Mouse (Mus musculus) hindbrain, embryonic 16.5 days (tissue): ENCODE measurements at regions not wholly inside any gene's neighbourhood (a gene's known extent, or its start where the extent isn't known, plus 50 kb on each side); places are given as distances from the start of the nearest gene placed in this dataset.
A peak's percentile ranks its signal among the peaks of the same experiment; 100 is the strongest.

Source experiments
- ATAC-seq: fragments of 200-750 bp; cut with Nextera tagmentation; 2 replicates; pipeline ENCODE4 v1.8.0; 2017; ENCODE audit warnings: moderate TSS enrichment, moderate library complexity
- H3K27ac ChIP-seq: fragments of 300-500 bp; sonication (generic); 2 replicates; pipeline ENCODE4 v1.5.1; 2014; ENCODE audit warnings: low read depth, mild to moderate bottlenecking, control low read depth, low read length, moderate library complexity
- H3K27me3 ChIP-seq: fragments of 300-500 bp; sonication (generic); replicated peaks from 2 replicates; pipeline ENCODE4 v1.6.1; 2014; ENCODE audit warnings: low read length; ENCODE audit not compliant: control insufficient read depth, insufficient read depth
- H3K36me3 ChIP-seq: fragments of 300-500 bp; sonication (generic); 2 replicates; pipeline ENCODE4 v1.6.1; 2014; ENCODE audit warnings: mild to moderate bottlenecking, low read length, moderate library complexity, mixed read lengths; ENCODE audit not compliant: control insufficient read depth, insufficient read depth
- H3K4me1 ChIP-seq: fragments of 300-500 bp; sonication (generic); 2 replicates; pipeline ENCODE4 v1.6.1; 2014; ENCODE audit warnings: low read depth, low read length; ENCODE audit not compliant: control insufficient read depth, insufficient read depth
- H3K4me2 ChIP-seq: fragments of 300-500 bp; sonication (generic); 2 replicates; pipeline ENCODE4 v1.6.1; 2014; ENCODE audit warnings: mild to moderate bottlenecking, low read length, control low read depth, moderate library complexity
- H3K4me3 ChIP-seq: fragments of 300-500 bp; sonication (generic); 2 replicates; pipeline ENCODE4 v1.5.1; 2014; ENCODE audit warnings: mild to moderate bottlenecking, low read length, control low read depth, moderate library complexity
- H3K9ac ChIP-seq: fragments of 300-500 bp; sonication (generic); 2 replicates; pipeline ENCODE4 v1.6.1; 2014; ENCODE audit warnings: low read depth, mild to moderate bottlenecking, control low read depth, low read length, moderate library complexity
- H3K9me3 ChIP-seq: fragments of 300-500 bp; sonication (generic); 2 replicates; pipeline ENCODE4 v1.6.1; 2014; ENCODE audit warnings: mild to moderate bottlenecking, low read length, moderate library complexity; ENCODE audit not compliant: control insufficient read depth
- WGBS: fragments of 180-500 bp; shearing (Covaris S2); extraction: QIAGEN DNeasy Blood & Tissue Kit; methylation state at CpG from one replicate; pipeline ENCODE4 v1.1.7; 2014; 5-methylcytosine and 5-hydroxymethylcytosine counted together

DNA sequence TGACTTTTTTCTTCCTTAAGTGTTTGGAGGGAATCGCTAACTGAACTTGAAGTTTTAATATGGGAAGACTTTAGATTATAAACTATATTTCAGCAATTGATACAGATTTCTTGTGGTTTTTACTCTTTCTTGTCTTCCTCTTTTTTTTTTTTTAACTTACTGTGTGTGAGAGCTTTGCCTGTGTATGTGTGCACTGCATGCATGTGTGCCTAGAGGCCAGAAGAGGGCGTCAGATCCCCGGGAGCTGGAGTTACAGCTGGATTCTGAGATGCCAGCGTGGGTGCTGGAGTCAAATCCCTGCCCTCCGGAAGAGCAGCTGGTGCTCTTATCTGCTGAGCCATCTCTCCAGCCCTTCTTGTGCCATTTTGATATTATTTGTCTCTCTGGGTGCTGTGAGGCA is 129.6 kb downstream of the Trim33 start:
- no peaks in the 10 kb centered on the region for H3K36me3 ChIP-seq
- no peak overlapping the region for H3K27ac ChIP-seq
- no peaks in the 10 kb centered on the region for H3K9me3 ChIP-seq
- ATAC-seq: no peak
- H3K4me2 ChIP-seq: no peak overlapping the region
- H3K4me3 ChIP-seq: no peak overlapping the region
- WGBS: 90% methylated on average over 5 of the region's 5 CpGs
- H3K27me3 ChIP-seq: no peaks in the 10 kb centered on the region
- H3K9ac ChIP-seq: no peak overlapping the region
- no peaks in the 10 kb centered on the region for H3K4me1 ChIP-seq

DNA sequence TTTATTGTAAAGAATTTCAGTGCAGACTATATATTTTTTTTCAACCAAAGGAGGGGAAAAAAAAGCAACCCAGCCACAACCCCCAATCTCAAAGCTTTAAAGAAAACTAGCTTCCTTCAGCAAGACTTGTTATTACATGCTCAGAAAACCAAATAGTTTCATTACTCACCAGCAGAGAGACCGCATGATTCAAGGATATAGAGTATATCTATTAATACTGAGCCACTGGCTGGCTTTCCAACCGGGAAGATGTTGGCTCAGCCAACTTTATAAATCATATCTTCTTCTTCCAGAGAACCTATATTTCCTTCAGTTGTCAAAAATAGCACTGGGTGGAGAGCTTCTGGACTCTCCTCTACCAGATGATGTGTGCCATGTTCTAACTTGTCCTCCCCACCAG is 133.2 kb downstream of the Trim33 start:
- H3K4me2 ChIP-seq: no peak overlapping the region
- 77% methylated on average over 2 of the region's 2 CpGs for WGBS
- no peaks in the 10 kb centered on the region; the same call in 1 of the 2 replicates for H3K4me1 ChIP-seq

DNA sequence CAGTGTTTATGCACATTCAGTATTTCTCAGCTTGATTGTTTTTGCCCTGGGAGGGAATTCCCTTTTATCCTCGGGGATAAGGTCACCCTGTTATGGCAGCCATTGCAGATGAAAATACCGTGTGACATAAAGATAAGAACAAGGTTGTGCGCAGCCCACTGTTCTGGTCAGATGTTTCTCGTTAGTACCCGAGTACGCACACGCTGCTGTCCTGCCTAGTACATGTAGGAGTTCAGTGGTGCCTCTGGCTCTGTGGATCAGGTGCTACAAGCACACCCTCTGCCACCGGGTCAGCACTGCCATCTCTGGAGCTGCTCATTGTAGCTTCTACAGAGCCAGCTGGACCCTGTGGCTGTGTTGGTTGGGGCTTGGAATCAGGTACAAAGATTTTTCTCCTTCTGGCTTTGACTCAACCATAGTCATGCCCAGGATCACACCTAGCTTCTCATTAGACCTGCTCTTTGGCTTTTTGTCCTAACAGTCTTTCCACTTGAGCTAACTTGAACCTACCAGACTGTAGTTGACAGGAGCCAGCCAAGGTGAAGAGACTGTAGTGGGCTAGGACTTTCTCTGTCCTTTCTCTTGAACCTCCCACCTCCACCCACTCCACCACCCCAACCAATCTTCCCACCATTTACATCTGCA is 136.1 kb downstream of the Trim33 start:
- Histone ChIP-seq H3K9me3 (no peaks in the 10 kb centered on the region), H3K9ac (no peak overlapping the region), H3K4me3 (no peak overlapping the region), H3K27me3 (no peaks in the 10 kb centered on the region), H3K36me3 (no peaks in the 10 kb centered on the region), H3K4me1 (peaks cover 6% of the 10 kb centered on the region), H3K27ac (no peak overlapping the region), H3K4me2 (no peak overlapping the region)
- WGBS: 89% methylated on average over 8 of the region's 8 CpGs
- ATAC-seq: no peak

More for the DNA sequence above, 133.2 kb downstream of the Trim33 start:
- H3K9me3 ChIP-seq: no peaks in the 10 kb centered on the region
- H3K27me3 ChIP-seq: no peaks in the 10 kb centered on the region
- no peak overlapping the region for H3K9ac ChIP-seq
- no peak overlapping the region for H3K27ac ChIP-seq
- H3K36me3 ChIP-seq: no peaks in the 10 kb centered on the region
- ATAC-seq: no peak
- no peak overlapping the region for H3K4me3 ChIP-seq

DNA sequence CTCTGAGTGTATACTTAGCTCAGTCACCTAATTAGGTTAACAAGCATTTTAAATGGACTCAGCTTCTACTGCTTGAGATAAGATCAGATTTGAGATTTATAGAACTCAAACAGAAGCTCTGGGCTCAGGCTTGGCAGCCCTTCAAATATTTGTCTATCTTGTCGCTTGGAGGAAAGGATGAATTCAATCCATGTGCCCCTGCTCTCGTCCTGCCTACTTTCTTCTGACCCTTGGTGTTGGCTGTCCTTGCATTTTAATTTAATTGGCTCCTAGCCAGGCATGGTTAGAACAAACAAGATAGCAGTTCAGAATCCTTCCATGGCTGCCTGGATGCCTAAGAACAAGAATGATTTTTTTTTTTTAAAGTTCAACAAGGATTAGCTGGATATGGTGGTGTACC is 137.2 kb downstream of the Trim33 start:
- no peak overlapping the region for H3K27ac ChIP-seq
- H3K4me3 ChIP-seq: no peak overlapping the region
- no peaks in the 10 kb centered on the region for H3K27me3 ChIP-seq
- 38% methylated on average over 2 of the region's 2 CpGs for WGBS
- no peaks in the 10 kb centered on the region for H3K9me3 ChIP-seq
- ATAC-seq: no peak
- peaks cover 17% of the 10 kb centered on the region for H3K4me1 ChIP-seq
- H3K36me3 ChIP-seq: no peaks in the 10 kb centered on the region
- no peak overlapping the region for H3K9ac ChIP-seq
- no peak overlapping the region for H3K4me2 ChIP-seq

DNA sequence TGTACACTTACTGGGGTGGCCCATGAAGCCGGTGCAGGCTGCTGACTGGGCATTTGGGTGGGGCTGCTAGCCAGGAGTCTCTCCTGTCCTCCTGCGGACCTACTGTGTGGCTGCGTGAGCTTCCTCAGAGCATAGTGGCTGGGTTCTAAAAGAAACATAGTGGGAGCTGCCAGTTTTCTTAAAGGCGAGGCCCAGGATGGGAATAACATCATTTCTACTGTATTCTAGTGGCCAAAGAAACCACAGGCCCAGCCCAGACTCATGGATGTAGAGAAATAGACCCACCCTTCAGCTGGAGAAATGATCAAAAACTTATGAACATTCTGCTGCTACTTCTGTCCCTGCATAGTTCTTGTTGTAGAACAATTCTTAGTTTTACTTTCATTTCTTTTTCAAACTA is 138.7 kb downstream of the Trim33 start:
- H3K9ac ChIP-seq: no peak overlapping the region
- WGBS: 91% methylated on average over 4 of the region's 4 CpGs
- H3K27me3 ChIP-seq: no peaks in the 10 kb centered on the region
- no peak overlapping the region for H3K4me2 ChIP-seq
- no peak overlapping the region for H3K4me3 ChIP-seq
- no peaks in the 10 kb centered on the region for H3K9me3 ChIP-seq
- peaks cover 21% of the 10 kb centered on the region for H3K4me1 ChIP-seq
- no peaks in the 10 kb centered on the region for H3K36me3 ChIP-seq
- H3K27ac ChIP-seq: no peak overlapping the region
- no peak for ATAC-seq

DNA sequence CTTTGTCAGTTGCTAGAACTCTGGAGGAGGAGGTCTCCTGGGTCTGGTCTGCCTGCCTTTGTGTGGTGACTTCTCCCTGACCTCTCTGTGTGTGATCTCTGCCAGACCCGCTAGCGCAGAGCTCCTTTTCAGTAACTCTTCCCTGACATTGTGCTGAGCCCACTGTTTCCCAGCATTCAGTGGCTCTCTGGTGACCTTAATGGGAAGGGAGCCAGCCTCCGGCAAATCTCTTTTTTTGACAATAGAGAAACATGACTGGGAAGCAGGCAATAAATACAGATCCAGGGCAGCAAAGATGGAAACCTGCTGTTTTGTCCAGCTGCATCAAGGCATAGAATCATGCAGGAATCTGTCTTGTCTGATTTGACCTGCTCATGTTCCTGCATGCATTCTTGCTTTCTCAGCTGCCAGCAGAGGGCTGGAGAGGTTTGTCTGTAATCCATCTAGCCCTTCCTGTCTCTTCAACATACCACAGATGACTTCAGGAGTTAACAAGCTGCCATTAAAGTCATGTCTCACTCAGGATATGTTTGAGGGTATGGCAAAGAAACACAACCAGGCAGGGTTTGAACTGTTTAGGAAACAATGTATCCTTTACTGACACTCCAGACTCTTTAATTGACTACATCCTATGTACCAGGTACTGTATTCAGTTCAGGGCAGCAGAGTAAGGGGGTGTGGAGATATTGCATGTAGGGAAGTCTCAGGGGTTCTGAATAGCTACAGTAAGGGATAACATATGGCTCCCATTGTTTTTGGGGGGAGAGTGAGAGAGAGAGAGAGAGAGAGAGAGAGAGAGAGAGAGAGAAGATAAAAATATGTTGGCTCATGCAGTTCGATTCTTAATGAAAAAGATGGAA is 140.9 kb downstream of the Trim33 start:
- Histone ChIP-seq H3K27me3 (no peaks in the 10 kb centered on the region), H3K4me2 (no peak overlapping the region), H3K36me3 (no peaks in the 10 kb centered on the region), H3K4me3 (no peak overlapping the region), H3K27ac (no peak overlapping the region), H3K9ac (no peak overlapping the region), H3K9me3 (no peaks in the 10 kb centered on the region), H3K4me1 (peaks cover 21% of the 10 kb centered on the region)
- WGBS: 8% methylated on average over 4 of the region's 4 CpGs
- peak; percentile 67 for ATAC-seq

DNA sequence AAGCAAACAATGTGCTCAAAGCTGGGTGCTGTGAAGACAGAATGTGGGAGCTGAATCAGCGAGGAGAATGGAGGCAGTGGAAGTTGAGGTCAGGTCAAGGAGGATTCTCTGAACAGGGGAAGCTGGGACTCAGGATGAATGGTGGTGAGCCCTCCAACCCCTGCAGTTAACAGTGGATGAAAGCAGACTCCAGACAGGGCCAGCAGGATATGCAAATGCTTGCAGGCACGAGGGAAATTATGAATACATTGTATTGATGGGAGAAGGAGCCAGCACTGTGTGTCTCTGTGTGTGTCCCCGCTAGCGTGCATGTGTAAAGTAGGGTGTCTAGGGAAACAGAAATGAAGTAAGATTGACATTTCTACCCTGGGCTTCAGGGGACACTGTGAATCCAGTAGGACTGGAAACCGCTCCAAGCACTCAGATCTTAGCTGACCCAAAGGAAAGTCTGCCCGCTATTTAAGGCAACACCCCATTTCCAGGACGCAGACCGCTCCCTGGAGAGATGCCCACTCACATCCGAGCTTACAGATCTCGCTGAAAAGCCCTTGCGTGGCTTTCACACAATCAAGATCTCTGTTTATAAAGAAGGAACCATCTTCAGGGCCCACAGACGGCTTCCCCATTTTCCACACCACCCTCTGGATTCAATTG is 141.7 kb downstream of the Trim33 start:
- H3K4me2 ChIP-seq: no peak overlapping the region
- H3K9ac ChIP-seq: no peak overlapping the region
- no peaks in the 10 kb centered on the region for H3K9me3 ChIP-seq
- peaks cover 21% of the 10 kb centered on the region for H3K4me1 ChIP-seq
- ATAC-seq: no peak; the same call in 1 of the 2 replicates
- no peaks in the 10 kb centered on the region for H3K36me3 ChIP-seq
- no peaks in the 10 kb centered on the region for H3K27me3 ChIP-seq
- no peak overlapping the region for H3K27ac ChIP-seq
- no peak overlapping the region for H3K4me3 ChIP-seq
- 29% methylated on average over 12 of the region's 12 CpGs for WGBS

DNA sequence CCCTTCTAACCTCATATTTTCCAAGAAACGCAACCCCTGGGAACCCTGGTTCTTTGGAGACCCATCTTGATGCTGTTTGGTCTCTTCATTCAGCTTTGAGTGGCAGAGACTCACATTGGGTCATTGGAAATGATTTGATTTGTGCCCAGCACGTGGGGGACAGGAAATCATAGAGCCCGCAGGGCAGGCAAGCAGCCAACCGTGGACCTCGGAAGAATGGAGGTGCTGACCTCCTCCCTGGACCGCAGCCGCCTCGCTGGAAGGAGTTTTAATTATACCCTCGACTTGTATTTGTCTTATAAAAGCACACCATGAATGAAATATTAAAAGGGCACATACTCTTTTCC is 142.2 kb downstream of the Trim33 start:
- no peaks in the 10 kb centered on the region for H3K36me3 ChIP-seq
- H3K9me3 ChIP-seq: no peaks in the 10 kb centered on the region
- H3K9ac ChIP-seq: no peak overlapping the region
- H3K4me1 ChIP-seq: peaks cover 21% of the 10 kb centered on the region
- H3K27ac ChIP-seq: no peak overlapping the region
- no peak overlapping the region for H3K4me3 ChIP-seq
- 22% methylated on average over 9 of the region's 9 CpGs for whole genome bisulfite sequencing
- no peaks in the 10 kb centered on the region for H3K27me3 ChIP-seq
- 0 out of 2 replicates have a peak overlapping the region, but pooled peaks have one; percentile 4 for H3K4me2 ChIP-seq
- ATAC-seq: no peak

DNA sequence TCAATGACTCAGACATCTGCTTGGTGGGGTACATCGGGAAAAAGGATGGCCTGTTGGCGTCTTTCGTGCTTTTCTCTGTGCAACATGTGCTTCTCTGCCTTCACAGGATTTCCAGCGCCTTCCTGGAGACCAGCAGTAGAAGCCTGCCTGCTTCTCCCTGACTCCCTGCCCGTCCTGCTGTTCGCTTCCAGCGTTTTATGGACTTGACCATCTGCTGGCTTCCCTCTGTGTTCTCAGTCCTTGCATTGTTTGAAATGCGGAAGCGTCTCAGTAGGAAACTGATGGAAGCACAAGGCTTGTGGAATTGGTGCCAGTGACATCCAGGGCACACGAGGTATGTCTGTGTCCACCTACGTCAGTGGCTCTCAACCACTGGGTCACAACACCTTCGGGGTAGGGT is 143.7 kb downstream of the Trim33 start:
- H3K4me1 ChIP-seq: peaks cover 21% of the 10 kb centered on the region
- ATAC-seq: no peak
- no peak overlapping the region for H3K9ac ChIP-seq
- 68% methylated on average over 12 of the region's 12 CpGs for WGBS
- H3K9me3 ChIP-seq: no peaks in the 10 kb centered on the region
- H3K27me3 ChIP-seq: no peaks in the 10 kb centered on the region
- no peak overlapping the region for H3K4me2 ChIP-seq
- H3K4me3 ChIP-seq: no peak overlapping the region
- H3K27ac ChIP-seq: no peak overlapping the region
- no peaks in the 10 kb centered on the region for H3K36me3 ChIP-seq
